Mouse (Mus musculus): Measurements from ENCODE around the gene Atp5mpl.
"Not testable (repeated sequence)": the region's sequence is repeated elsewhere in the genome, so short reads cannot be mapped to it uniquely, and the experiment has no call there.

Gene Atp5mpl

DNA sequence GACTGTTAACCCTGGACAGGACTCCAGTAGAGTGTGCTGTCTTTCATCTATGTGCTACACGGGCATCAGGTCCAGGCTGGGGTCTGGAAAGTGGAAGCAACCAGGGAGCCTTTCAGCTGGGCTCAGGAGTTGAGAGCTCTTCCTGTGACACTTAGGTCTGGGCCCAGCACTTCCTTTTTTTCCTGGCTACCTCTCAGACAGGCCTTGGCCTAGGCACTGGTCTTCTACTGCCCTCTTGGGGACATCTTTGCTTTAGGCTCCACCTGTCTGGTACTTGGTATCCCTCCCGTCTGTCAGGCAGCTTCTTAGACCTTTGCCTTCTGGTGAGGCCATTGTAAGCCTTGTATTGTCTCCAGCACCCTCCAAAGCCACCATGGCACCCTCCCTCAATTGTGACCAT, 20.1 kb downstream of the Atp5mpl start:
- DNase-seq (ENCODE audit: low spot score in 2 of 2) = peak; percentile 27 to 29

DNA sequence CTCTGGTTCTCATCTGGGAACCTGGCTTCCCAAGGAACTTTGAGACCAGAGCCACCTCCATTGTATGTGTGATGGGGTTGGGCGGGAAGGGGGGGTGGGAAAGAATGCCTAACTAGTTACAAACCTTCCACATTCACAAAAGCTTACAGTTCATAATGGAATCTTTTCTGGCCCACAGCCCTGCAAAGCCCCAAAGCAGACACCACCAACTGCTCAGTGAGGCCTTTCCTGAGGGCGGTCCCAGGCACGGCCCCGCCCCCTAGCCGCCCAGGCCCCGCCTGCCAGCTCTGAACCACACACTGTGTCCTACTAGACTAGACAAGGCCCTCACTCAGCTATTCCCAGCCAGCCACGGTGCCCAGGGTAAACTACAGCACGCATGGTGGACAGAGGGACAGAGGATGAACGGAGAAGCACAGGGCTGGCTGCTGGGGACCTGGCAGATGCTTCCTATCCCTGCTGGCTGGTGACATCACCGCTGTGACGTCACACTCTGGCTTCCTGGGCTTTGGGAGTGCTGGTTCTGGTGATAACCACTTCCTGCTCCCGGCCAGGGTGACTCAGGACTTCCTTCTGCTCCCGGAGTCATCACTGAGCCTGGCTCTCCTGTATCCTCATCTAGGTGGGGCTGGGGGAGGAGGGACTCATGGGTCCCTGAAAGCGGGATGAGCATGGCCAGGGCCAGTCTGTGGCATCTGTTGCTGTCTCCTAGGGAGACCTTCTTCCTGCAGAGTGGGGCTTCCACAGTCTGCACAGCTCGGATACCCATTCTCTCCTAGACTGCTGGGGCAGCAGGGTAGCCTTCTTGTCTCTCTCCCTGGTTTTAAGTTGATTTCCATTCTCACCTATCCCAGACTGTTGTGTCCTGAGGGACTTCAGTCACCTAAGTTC, 20.8 kb downstream of the Atp5mpl start:
- not testable (repeated sequence) for DNase-seq (ENCODE audit: low spot score in 2 of 2)

GRCm38 (mm10) chr12:111945115-111945514, 21.7 kb downstream of the Atp5mpl start:
- no peak for DNase-seq (ENCODE audit: low spot score in 2 of 2)

GRCm38 (mm10) chr12:111944065-111944987, 22.5 kb downstream of the Atp5mpl start:
- not testable (repeated sequence) for DNase-seq (ENCODE audit: low spot score in 2 of 2)

GRCm38 (mm10) chr12:111943421-111944064, 23.2 kb downstream of the Atp5mpl start:
- no peak for DNase-seq (ENCODE audit: low spot score in 2 of 2)

DNA sequence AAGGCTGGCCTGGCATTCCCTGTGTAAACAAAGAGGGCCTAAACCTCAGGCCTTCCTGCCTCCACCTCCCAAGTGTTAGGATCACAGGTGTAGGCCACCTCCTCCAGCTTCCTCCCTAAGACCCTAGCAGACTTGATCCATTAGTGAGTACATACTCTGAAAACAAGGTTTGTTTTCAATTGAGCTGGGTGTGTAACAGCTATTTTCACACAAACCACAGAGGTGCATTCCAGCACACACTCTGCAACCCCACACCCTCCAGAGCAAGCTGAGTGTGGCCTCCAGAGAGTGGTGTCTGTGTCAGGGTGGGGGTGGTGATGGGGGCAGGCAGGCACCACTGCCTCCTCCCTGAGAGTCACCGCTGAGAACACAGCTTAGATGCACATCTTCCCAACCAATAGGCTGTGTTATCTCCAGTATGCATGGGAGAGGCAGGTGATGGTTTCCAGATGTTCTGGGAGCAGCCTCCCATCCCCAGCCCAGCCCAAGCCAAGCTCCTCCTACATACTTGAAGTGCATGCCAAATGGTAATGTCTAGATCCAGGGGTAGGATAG, 28.1 kb downstream of the Atp5mpl start:
- no peak for DNase-seq (ENCODE audit: low spot score in 2 of 2)

GRCm38 (mm10) chr12:111936706-111937550, 29.8 kb downstream of the Atp5mpl start:
- DNase-seq (ENCODE audit: low spot score in 2 of 2) = no peak

- no peak for DNase-seq (ENCODE audit: low spot score in 2 of 2)
Observed at GRCm38 (mm10) chr12:111933971-111934370, 32.8 kb downstream of the Atp5mpl start.

- peak in 1 of 2 experiments; percentile 14 for DNase-seq (ENCODE audit: low spot score in 2 of 2)
Observed at GRCm38 (mm10) chr12:111933032-111933704, 33.6 kb downstream of the Atp5mpl start.

GRCm38 (mm10) chr12:111932513-111932912, 34.3 kb downstream of the Atp5mpl start:
- DNase-seq (ENCODE audit: low spot score in 2 of 2) = no peak

- no peak for DNase-seq (ENCODE audit: low spot score in 2 of 2)
Observed at GRCm38 (mm10) chr12:111931411-111932025, 35.3 kb downstream of the Atp5mpl start.

- DNase-seq (ENCODE audit: low spot score in 2 of 2) = no peak
Observed at GRCm38 (mm10) chr12:111928411-111928966, 38.3 kb downstream of the Atp5mpl start.

- no peak for DNase-seq (ENCODE audit: low spot score in 2 of 2)
Observed at GRCm38 (mm10) chr12:111927338-111927737, 39.4 kb downstream of the Atp5mpl start.

- no peak for DNase-seq (ENCODE audit: low spot score in 2 of 2)
Observed at GRCm38 (mm10) chr12:111923117-111923516, 43.7 kb downstream of the Atp5mpl start.

DNA sequence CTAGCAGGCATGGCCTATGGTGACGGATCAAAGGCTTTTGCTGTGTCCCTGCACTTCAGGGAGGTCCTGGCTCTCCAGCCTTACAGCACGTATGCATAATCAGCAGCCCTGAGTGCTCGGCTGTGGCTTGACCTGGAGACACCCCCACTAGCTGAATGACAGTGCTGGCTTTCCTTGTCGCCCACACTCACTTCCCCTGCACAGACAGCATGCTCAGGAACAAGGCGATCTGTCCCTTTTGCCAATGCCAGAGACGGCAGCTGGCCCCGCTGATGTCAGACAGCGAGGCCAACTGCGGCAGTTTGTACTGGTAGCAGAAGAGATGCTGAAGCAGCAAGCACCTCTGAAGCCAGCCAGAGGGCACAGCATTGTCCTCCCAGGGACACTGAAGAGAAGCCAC, 46.7 kb downstream of the Atp5mpl start:
- DNase-seq (ENCODE audit: low spot score in 2 of 2) = peak; percentile 41 to 45

- no peak for DNase-seq (ENCODE audit: low spot score in 2 of 2)
Observed at GRCm38 (mm10) chr12:111916514-111917217, 50.1 kb downstream of the Atp5mpl start.

DNA sequence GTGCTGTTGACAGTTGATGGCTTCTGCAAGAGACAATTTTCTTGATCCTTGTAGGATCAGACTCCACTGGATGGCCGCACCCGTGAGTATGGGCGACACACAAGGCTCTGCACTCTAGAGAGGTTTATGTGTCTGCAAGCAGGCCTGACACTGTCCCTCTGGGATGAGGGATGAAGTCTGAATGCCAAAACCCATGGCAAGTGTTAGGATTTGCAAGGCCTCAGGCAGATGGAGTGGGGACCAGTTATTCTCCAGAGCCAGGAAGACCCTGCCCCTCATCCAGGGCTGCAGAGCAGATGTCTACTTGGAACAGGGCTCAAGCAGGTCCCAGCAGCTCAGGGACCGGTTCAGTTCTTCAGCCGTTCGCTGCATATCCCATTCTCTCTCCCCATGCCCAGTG, 51.0 kb downstream of the Atp5mpl start:
- DNase-seq (ENCODE audit: low spot score in 2 of 2) = no peak

DNA sequence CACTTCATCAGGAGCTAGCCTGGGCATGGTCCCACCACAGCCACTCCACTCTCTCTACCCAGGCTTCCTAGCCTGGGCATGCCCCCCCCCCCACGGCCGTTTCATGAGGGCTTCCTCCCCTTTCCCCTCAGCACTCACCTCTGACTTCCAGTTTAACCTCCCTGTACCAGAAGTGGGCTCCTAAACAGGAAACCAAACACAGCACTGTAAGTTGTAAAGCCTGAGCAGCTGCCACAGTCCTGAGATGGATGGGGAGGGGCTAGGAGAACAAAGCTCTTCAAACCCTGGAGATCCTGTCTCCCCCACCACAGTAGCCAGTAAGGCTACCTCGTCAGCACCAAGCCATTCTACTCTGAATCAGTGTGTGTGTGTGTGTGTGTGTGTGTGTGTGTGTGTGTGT, 52.7 kb downstream of the Atp5mpl start:
- DNase-seq (ENCODE audit: low spot score in 2 of 2) = no peak

DNA sequence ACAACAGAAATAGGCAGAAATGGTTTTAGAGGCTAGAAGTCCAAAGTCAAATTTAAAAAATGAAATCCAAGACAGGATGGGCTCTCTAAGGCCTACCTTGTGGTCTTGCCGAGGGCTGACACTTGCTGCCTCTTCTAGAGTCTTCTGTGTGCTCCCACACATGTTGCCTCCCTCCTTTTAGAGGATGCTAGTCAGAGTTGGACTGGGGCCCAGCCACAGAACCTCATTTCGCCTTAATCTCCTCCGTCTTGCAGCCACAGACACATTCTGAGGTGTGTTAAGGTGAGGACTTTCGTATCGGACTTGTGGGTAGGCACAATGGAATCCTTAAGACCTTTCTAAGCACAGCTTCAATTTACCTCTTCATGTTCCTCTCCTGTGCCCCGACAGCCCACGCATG, 54.0 kb downstream of the Atp5mpl start:
- no peak for DNase-seq (ENCODE audit: low spot score in 2 of 2)
